Mouse (Mus musculus) stomach, embryonic 15.5 days (tissue): Measurements from ENCODE around the gene Pold4. TPM values are rescaled to one million over a fixed set of nuclear protein-coding genes. Genes with fewer than 3 reads are reported as not detected.

Experiments used
- microRNA-seq: library from miRNA; unstranded; fragments of <30 nt; microRNA quantifications from one replicate; pipeline ENCODE4, GENCODE M21; 2016
- polyA plus RNA-seq: library from polyadenylated mRNA; unstranded; fragments of >200 nt; fragmentation: Nextera tagmentation; extraction: Ambion mirVana; gene quantifications from 2 replicates; pipeline ENCODE4 v1.2.1, GENCODE M21; 2015

Gene Pold4
- polyA plus RNA-seq, 1 experiment from 2014 or later = 36.4 TPM

Small RNAs within 50 kb of the gene (microRNA-seq; reads per million reads assigned to microRNA genes)
- not detected for gene Gm26115
- not detected for gene Mir6985

Other genes with a start within 250 kb of the Pold4 start
- 9.2 and 9.8 TPM in 2 replicates for gene Acy3, start 245.3 kb upstream of the Pold4 start, polyA plus RNA-seq
- 0.21 and 0.31 TPM in 2 replicates for gene Tbx10, start 239.1 kb upstream of the Pold4 start, polyA plus RNA-seq
- 32.2 and 33.6 TPM in 2 replicates for gene Nudt8, start 231.3 kb upstream of the Pold4 start, polyA plus RNA-seq
- gene Gm49405, start 231.3 kb upstream of the Pold4 start, polyA plus RNA-seq = 3.5 and 3.8 TPM in 2 replicates
- gene Doc2g, start 228.6 kb upstream of the Pold4 start, polyA plus RNA-seq = 4.0 and 4.5 TPM in 2 replicates
- 198 and 218 TPM in 2 replicates for gene Ndufv1, start 219.1 kb upstream of the Pold4 start, polyA plus RNA-seq
- gene Gstp1, start 193.9 kb upstream of the Pold4 start, polyA plus RNA-seq = 711 and 842 TPM in 2 replicates
- 13.2 and 19.1 TPM in 2 replicates for gene Gstp2, start 185.9 kb upstream of the Pold4 start, polyA plus RNA-seq
- 3.3 and 7.1 TPM in 2 replicates for gene Gstp3, start 172.3 kb upstream of the Pold4 start, polyA plus RNA-seq
- 3.1 and 3.6 TPM in 2 replicates for gene Cabp2, start 150.3 kb upstream of the Pold4 start, polyA plus RNA-seq
- 121 and 130 TPM in 2 replicates for gene Cdk2ap2, start 134.7 kb upstream of the Pold4 start, polyA plus RNA-seq
- 12.9 and 16.2 TPM in 2 replicates for gene Pitpnm1, start 131.9 kb upstream of the Pold4 start, polyA plus RNA-seq
- gene Aip, start 106.0 kb upstream of the Pold4 start, polyA plus RNA-seq = 79.0 and 91.0 TPM in 2 replicates
- not detected in 2 replicates for gene Gpr152, start 92.1 kb upstream of the Pold4 start, polyA plus RNA-seq
- 0.13 and 0.19 TPM in 2 replicates for gene Cabp4, start 87.9 kb upstream of the Pold4 start, polyA plus RNA-seq
- 164 and 180 TPM in 2 replicates for gene Coro1b, start 83.3 kb upstream of the Pold4 start, polyA plus RNA-seq
- gene Ptprcap, start 78.3 kb upstream of the Pold4 start, polyA plus RNA-seq = 6.4 and 7.5 TPM in 2 replicates
- gene Rps6kb2, start 68.5 kb upstream of the Pold4 start, polyA plus RNA-seq = 44.7 and 49.5 TPM in 2 replicates
- 1.5 and 2.0 TPM in 2 replicates for gene Carns1, start 56.4 kb upstream of the Pold4 start, polyA plus RNA-seq
- 3.0 and 4.0 TPM in 2 replicates for gene Tbc1d10c, start 40.6 kb upstream of the Pold4 start, polyA plus RNA-seq
- gene Ppp1ca, start 39.8 kb upstream of the Pold4 start, polyA plus RNA-seq = 745 and 766 TPM in 2 replicates
- 25.4 and 27.4 TPM in 2 replicates for gene Rad9a, start 30.2 kb upstream of the Pold4 start, polyA plus RNA-seq
- gene Clcf1, start 17.7 kb upstream of the Pold4 start, polyA plus RNA-seq = 5.4 and 6.2 TPM in 2 replicates
- not detected in 2 replicates for gene AC109138.7, start 17.5 kb upstream of the Pold4 start, polyA plus RNA-seq
- 27.6 and 32.6 TPM in 2 replicates for gene Ssh3, start 37.3 kb downstream of the Pold4 start, polyA plus RNA-seq
- gene Ankrd13d, start 51.2 kb downstream of the Pold4 start, polyA plus RNA-seq = 9.5 TPM in 2 replicates
- 18.5 and 18.7 TPM in 2 replicates for gene Grk2, start 74.3 kb downstream of the Pold4 start, polyA plus RNA-seq
- 37.2 and 44.7 TPM in 2 replicates for gene Kdm2a, start 166.4 kb downstream of the Pold4 start, polyA plus RNA-seq
- 24.1 and 32.0 TPM in 2 replicates for gene Rhod, start 207.5 kb downstream of the Pold4 start, polyA plus RNA-seq
- gene Syt12, start 245.5 kb downstream of the Pold4 start, polyA plus RNA-seq = 0.81 and 0.99 TPM in 2 replicates